Mouse (Mus musculus): ENCODE data around the gene Cracr2a. TPM values are rescaled to one million over a fixed set of nuclear protein-coding genes. Genes with fewer than 3 reads are reported as not detected.

Gene Cracr2a
- polyA plus RNA-seq, 1 experiment from 2014 or later: 4.3 TPM

DNA sequence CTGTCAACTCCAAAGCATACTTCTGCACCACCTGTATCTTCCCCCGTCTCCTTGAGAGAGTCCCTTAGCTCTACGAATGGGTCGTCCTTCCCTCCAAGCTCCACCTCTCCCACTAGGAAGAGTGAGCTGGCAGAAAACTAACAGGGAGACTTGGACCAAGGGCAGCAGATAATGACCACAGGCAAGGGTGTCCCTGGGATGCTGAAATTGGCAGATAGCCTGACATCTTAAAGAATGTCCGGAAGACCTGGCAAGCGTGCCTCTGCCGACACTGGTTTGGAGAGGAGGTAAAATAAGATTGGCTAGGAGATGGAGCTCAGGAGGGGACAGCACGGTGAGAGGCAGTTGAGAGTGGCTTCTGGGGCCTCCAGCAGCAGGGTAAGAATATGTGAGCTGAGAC is 17.2 kb downstream of the Cracr2a start:
- H3K9ac ChIP-seq (ENCODE audit: low read length): no peak overlapping the region
- no peak for ATAC-seq (ENCODE audit: low read depth)
- H3K4me1 ChIP-seq (replicated peaks; ENCODE audit: control insufficient read depth, insufficient read depth, low read length): peaks cover 9% of the 10 kb centered on the region; the same call in 1 of the 2 replicates
- no peaks in the 10 kb centered on the region for H3K9me3 ChIP-seq (ENCODE audit: control insufficient read depth, low read length)
- H3K36me3 ChIP-seq (ENCODE audit: control insufficient read depth, insufficient read depth, low read length): no peaks in the 10 kb centered on the region
- no peak overlapping the region for H3K4me3 ChIP-seq (ENCODE audit: low read length)
- no peaks in the 10 kb centered on the region for H3K27me3 ChIP-seq (ENCODE audit: control insufficient read depth, insufficient read depth, low read depth, low read length)
- no peak overlapping the region for H3K4me2 ChIP-seq (ENCODE audit: low read depth, low read length)
- WGBS: 47% methylated on average over 7 of the region's 7 CpGs
- H3K27ac ChIP-seq (ENCODE audit: low read length): no peak overlapping the region

DNA sequence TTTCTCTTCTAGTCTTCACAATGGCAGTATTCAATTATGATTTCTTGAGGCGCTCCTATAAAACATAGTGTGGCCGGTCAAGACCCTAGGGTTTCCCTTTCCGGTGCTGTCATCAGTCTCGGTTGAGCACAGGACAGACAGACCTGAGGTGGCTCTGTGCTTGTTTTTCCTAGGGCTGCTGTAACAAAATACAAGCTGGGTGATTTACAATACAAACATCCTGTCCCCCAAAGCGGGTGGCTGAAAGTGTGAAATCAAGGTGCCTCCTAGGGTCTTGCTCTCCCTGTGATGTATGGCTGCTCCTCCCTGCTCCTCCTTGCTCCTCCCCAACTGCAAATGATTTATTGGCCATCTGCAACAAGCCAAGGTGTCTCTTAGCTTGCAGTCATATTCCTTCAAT is 17.7 kb downstream of the Cracr2a start:
- Histone ChIP-seq H3K9me3 (ENCODE audit: control insufficient read depth, low read length) (no peaks in the 10 kb centered on the region), H3K27ac (ENCODE audit: low read length) (no peak overlapping the region), H3K4me1 (replicated peaks; ENCODE audit: control insufficient read depth, insufficient read depth, low read length) (peaks cover 4% of the 10 kb centered on the region; the same call in 1 of the 2 replicates), H3K27me3 (ENCODE audit: control insufficient read depth, insufficient read depth, low read depth, low read length) (no peaks in the 10 kb centered on the region), H3K36me3 (ENCODE audit: control insufficient read depth, insufficient read depth, low read length) (no peaks in the 10 kb centered on the region), H3K4me2 (ENCODE audit: low read depth, low read length) (no peak overlapping the region), H3K4me3 (ENCODE audit: low read length) (no peak overlapping the region), H3K9ac (ENCODE audit: low read length) (no peak overlapping the region)
- WGBS: 60% methylated on average over 5 of the region's 5 CpGs
- no peak for ATAC-seq (ENCODE audit: low read depth)

GRCm38 (mm10) chr6:127581915-127582314 is 20.8 kb downstream of the Cracr2a start:
- peak; percentile 31; the same call in 1 of the 2 replicates for ATAC-seq (ENCODE audit: low read depth)
- Histone ChIP-seq H3K4me3 (ENCODE audit: low read length) (peak overlapping the region; percentile 27), H3K27me3 (ENCODE audit: control insufficient read depth, insufficient read depth, low read depth, low read length) (no peaks in the 10 kb centered on the region), H3K4me2 (ENCODE audit: low read depth, low read length) (peak overlapping the region; percentile 53), H3K4me1 (replicated peaks; ENCODE audit: control insufficient read depth, insufficient read depth, low read length) (no peaks in the 10 kb centered on the region; the same call in 1 of the 2 replicates), H3K27ac (ENCODE audit: low read length) (peak overlapping the region; percentile 24; the same call in 1 of the 2 replicates), H3K36me3 (ENCODE audit: control insufficient read depth, insufficient read depth, low read length) (no peaks in the 10 kb centered on the region), H3K9ac (ENCODE audit: low read length) (peak overlapping the region; percentile 17), H3K9me3 (ENCODE audit: control insufficient read depth, low read length) (no peaks in the 10 kb centered on the region)
- 32% methylated on average over 12 of the region's 12 CpGs for whole genome bisulfite sequencing

DNA sequence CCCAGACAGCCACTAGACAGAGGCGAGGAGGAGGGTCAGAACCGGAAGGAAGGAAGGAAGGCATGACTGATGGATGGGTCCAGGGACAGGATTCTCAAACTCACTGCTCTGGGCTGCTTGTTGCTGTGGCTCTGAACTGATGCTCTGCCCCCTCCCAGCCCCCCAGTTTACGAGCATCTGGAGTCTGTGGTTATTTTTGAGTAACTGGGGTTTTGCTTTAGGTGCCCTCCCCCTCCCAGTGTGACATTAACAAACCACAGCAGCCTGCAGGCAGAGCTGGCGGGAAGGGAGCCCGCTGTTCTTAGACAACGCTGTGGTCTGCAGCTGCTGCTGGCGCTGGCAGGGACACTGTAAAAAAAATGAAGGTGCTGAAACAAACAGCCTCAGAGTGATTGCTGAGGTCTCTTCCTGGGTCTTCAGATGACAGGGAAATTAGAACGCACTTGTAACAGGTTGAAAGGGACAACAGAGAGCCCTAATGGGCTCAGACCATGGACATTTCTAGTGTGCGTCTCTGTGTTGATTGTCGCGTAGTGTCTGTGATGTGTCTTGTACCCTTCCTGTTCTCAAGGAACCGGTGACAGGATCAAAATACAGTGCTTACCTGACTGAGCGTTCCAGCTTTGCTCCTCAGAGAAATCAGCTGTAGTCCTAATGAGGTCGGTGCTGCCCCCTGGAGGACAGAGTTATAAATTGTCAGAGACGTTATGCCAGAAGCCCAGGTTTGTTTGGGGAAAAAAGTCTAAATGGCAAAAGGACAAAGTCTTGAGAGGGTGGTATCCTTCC is 21.4 kb downstream of the Cracr2a start:
- H3K9ac ChIP-seq (ENCODE audit: low read length): peak overlapping the region; percentile 17
- H3K9me3 ChIP-seq (ENCODE audit: control insufficient read depth, low read length): no peaks in the 10 kb centered on the region
- peak overlapping the region; percentile 27 for H3K4me3 ChIP-seq (ENCODE audit: low read length)
- no peaks in the 10 kb centered on the region for H3K36me3 ChIP-seq (ENCODE audit: control insufficient read depth, insufficient read depth, low read length)
- peak overlapping the region; percentile 53 for H3K4me2 ChIP-seq (ENCODE audit: low read depth, low read length)
- peak; percentile 80 for ATAC-seq (ENCODE audit: low read depth)
- no peaks in the 10 kb centered on the region for H3K27me3 ChIP-seq (ENCODE audit: control insufficient read depth, insufficient read depth, low read depth, low read length)
- WGBS: 5% methylated on average over 15 of the region's 15 CpGs
- peak overlapping the region; percentile 24; the same call in 1 of the 2 replicates for H3K27ac ChIP-seq (ENCODE audit: low read length)
- H3K4me1 ChIP-seq (replicated peaks; ENCODE audit: control insufficient read depth, insufficient read depth, low read length): no peaks in the 10 kb centered on the region; the same call in 1 of the 2 replicates

GRCm38 (mm10) chr6:127591467-127591866 is 30.3 kb downstream of the Cracr2a start:
- no peak overlapping the region for H3K9ac ChIP-seq (ENCODE audit: low read length)
- H3K36me3 ChIP-seq (ENCODE audit: control insufficient read depth, insufficient read depth, low read length): no peaks in the 10 kb centered on the region
- 62% methylated on average over 3 of the region's 3 CpGs for WGBS
- H3K4me3 ChIP-seq (ENCODE audit: low read length): no peak overlapping the region
- H3K27me3 ChIP-seq (ENCODE audit: control insufficient read depth, insufficient read depth, low read depth, low read length): peaks cover 3% of the 10 kb centered on the region; the same call in 1 of the 2 replicates
- H3K4me2 ChIP-seq (ENCODE audit: low read depth, low read length): no peak overlapping the region
- no peaks in the 10 kb centered on the region; the same call in 1 of the 2 replicates for H3K4me1 ChIP-seq (replicated peaks; ENCODE audit: control insufficient read depth, insufficient read depth, low read length)
- ATAC-seq (ENCODE audit: low read depth): no peak
- H3K27ac ChIP-seq (ENCODE audit: low read length): no peak overlapping the region
- no peaks in the 10 kb centered on the region for H3K9me3 ChIP-seq (ENCODE audit: control insufficient read depth, low read length)

GRCm38 (mm10) chr6:127593487-127593886 is 32.3 kb downstream of the Cracr2a start:
- H3K4me3 ChIP-seq (ENCODE audit: low read length): no peak overlapping the region
- ATAC-seq (ENCODE audit: low read depth): no peak
- no peak overlapping the region for H3K4me2 ChIP-seq (ENCODE audit: low read depth, low read length)
- H3K9me3 ChIP-seq (ENCODE audit: control insufficient read depth, low read length): no peaks in the 10 kb centered on the region
- 37% methylated on average over 4 of the region's 4 CpGs for WGBS
- H3K27ac ChIP-seq (ENCODE audit: low read length): no peak overlapping the region
- no peak overlapping the region for H3K9ac ChIP-seq (ENCODE audit: low read length)
- peaks cover 3% of the 10 kb centered on the region; the same call in 1 of the 2 replicates for H3K27me3 ChIP-seq (ENCODE audit: control insufficient read depth, insufficient read depth, low read depth, low read length)
- H3K4me1 ChIP-seq (replicated peaks; ENCODE audit: control insufficient read depth, insufficient read depth, low read length): no peaks in the 10 kb centered on the region; the same call in 1 of the 2 replicates
- H3K36me3 ChIP-seq (ENCODE audit: control insufficient read depth, insufficient read depth, low read length): no peaks in the 10 kb centered on the region

- no peaks in the 10 kb centered on the region for H3K27me3 ChIP-seq (ENCODE audit: control insufficient read depth, insufficient read depth, low read depth, low read length)
Observed at GRCm38 (mm10) chr6:127599280-127599679, 38.1 kb downstream of the Cracr2a start.

GRCm38 (mm10) chr6:127605067-127606025 is 44.2 kb downstream of the Cracr2a start:
- H3K27ac ChIP-seq (ENCODE audit: low read length): peak overlapping the region; percentile 60; the same call in 1 of the 2 replicates
- no peak overlapping the region for H3K4me2 ChIP-seq (ENCODE audit: low read depth, low read length)
- no peaks in the 10 kb centered on the region; the same call in 1 of the 2 replicates for H3K9me3 ChIP-seq (ENCODE audit: control insufficient read depth, low read length)
- H3K4me1 ChIP-seq (replicated peaks; ENCODE audit: control insufficient read depth, insufficient read depth, low read length): peaks cover 4% of the 10 kb centered on the region; the same call in 1 of the 2 replicates
- ATAC-seq (ENCODE audit: low read depth): peak; percentile 88
- H3K27me3 ChIP-seq (ENCODE audit: control insufficient read depth, insufficient read depth, low read depth, low read length): no peaks in the 10 kb centered on the region
- no peak overlapping the region for H3K4me3 ChIP-seq (ENCODE audit: low read length)
- H3K36me3 ChIP-seq (ENCODE audit: control insufficient read depth, insufficient read depth, low read length): no peaks in the 10 kb centered on the region; the same call in 1 of the 2 replicates
- no peak overlapping the region for H3K9ac ChIP-seq (ENCODE audit: low read length)
- 57% methylated on average over 15 of the region's 15 CpGs for WGBS

More at GRCm38 (mm10) chr6:127599280-127599679, 38.1 kb downstream of the Cracr2a start:
- H3K4me2 ChIP-seq (ENCODE audit: low read depth, low read length): no peak overlapping the region
- H3K27ac ChIP-seq (ENCODE audit: low read length): no peak overlapping the region
- no peak for ATAC-seq (ENCODE audit: low read depth)
- H3K9me3 ChIP-seq (ENCODE audit: control insufficient read depth, low read length): no peaks in the 10 kb centered on the region; the same call in 1 of the 2 replicates
- H3K9ac ChIP-seq (ENCODE audit: low read length): no peak overlapping the region
- no peaks in the 10 kb centered on the region for H3K36me3 ChIP-seq (ENCODE audit: control insufficient read depth, insufficient read depth, low read length)
- WGBS: 76% methylated on average over 6 of the region's 6 CpGs
- H3K4me1 ChIP-seq (replicated peaks; ENCODE audit: control insufficient read depth, insufficient read depth, low read length): no peaks in the 10 kb centered on the region
- H3K4me3 ChIP-seq (ENCODE audit: low read length): no peak overlapping the region

All from lung, embryonic 16.5 days (tissue).